13 mouse cellular contexts compared by ENCODE assay signal in genomic region chr13:93355279-93355587, GRCm38 (mm10). TPM values are rescaled to one million over a fixed set of nuclear protein-coding genes. Genes with fewer than 3 reads are reported as not detected.
DNase-seq lines count a peak whose midpoint lies in the region; ATAC-seq and TF ChIP-seq lines count a peak whose summit lies in the region.
"Had no signal": no experiment of that assay in that cellular context is flagged by ENCODE, and none has a peak within 500 bp of the region (broad histone marks: within the 10 kb centered on the region; RNA-seq: fewer than 3 reads in every experiment).

No protein-coding gene starts in this region.

- no peaks in the 10 kb centered on the region for H3K36me3 ChIP-seq in spleen, adult 2 months (ENCODE audit: control insufficient read depth, insufficient read depth, low read length)

- peak; percentile 17 for DNase-seq in embryo, embryonic 11 days
- DNase-seq in embryo, embryonic 10 days (ENCODE audit: low spot score), result no peak
- DNase-seq in spleen, adult 2 months (ENCODE audit: low read depth in 1 of 2, low spot score in 2 of 2), result no peak
- DNase-seq in spleen, postnatal 10 days (ENCODE audit: low spot score in 2 of 2), result no peak
- DNase-seq in cerebellum, postnatal 36 days, result no peak
- DNase-seq in spleen, postnatal 36 days (ENCODE audit: low spot score in 2 of 2), result no peak
- DNase-seq: right cerebral cortex, postnatal 25 days had no signal

- 10% methylated on average over 6 of the region's 6 CpGs for WGBS in spleen, adult 2 months

- no peak overlapping the region for H3K27ac ChIP-seq in spleen, adult 2 months (ENCODE audit: insufficient read depth, low read length)
- H3K27ac ChIP-seq: hindbrain, embryonic 10.5 days; left cerebral cortex, adult 2 months had no signal

- TF ChIP-seq CTCF in spleen, adult 2 months (IDR thresholded peaks at IDR 0.05; ENCODE audit: extremely low read depth, insufficient read depth, insufficient read length, insufficient replicate concordance), result no peak

- no peaks in the 10 kb centered on the region for H3K27me3 ChIP-seq in spleen, adult 2 months (ENCODE audit: control insufficient read depth, insufficient read depth, low read length)

- peak overlapping the region; percentile 38; the same call in 1 of the 2 replicates for H3K4me3 ChIP-seq in spleen, adult 2 months (ENCODE audit: extremely low read depth, insufficient read depth, insufficient read length)
- H3K4me3 ChIP-seq: erythroblast, embryonic 14.5 days; hindbrain, embryonic 10.5 days; left cerebral cortex, adult 2 months had no signal

- TF ChIP-seq POLR2A in spleen, adult 2 months (IDR thresholded peaks at IDR 0.05; ENCODE audit: low read depth, low read length), result no peak

- peak; percentile 93 for ATAC-seq in common myeloid progenitor, adult 5-6 weeks (replicated peaks; ENCODE audit: low read depth, poor library complexity, severe bottlenecking)
- peak; percentile 93 for ATAC-seq in megakaryocyte-erythroid progenitor cell, adult 5-6 weeks (replicated peaks; ENCODE audit: low FRiP score, low TSS enrichment, poor library complexity, severe bottlenecking)
- ATAC-seq: intestine, embryonic 16.5 days had no signal

- H3K4me1 ChIP-seq in spleen, adult 2 months (ENCODE audit: control insufficient read depth, insufficient read depth, insufficient read length), result peaks cover 2% of the 10 kb centered on the region; the same call in 1 of the 2 replicates
- H3K4me1 ChIP-seq: hindbrain, embryonic 10.5 days had no signal

RNA-seq across cellular contexts. Expression of gene Homer1, which starts 55.8 kb away (rescaled TPM):
- 0.86 and 2.0 TPM in 2 replicates for polyA plus RNA-seq in spleen, adult 2 months (2012; rRNA removed)
- total RNA-seq in common myeloid progenitor, adult 5-6 weeks (2017), result 7.6 and 9.3 TPM in 2 replicates
- total RNA-seq in megakaryocyte-erythroid progenitor cell, adult 5-6 weeks (2014; fragmentation: Nextera tagmentation), result 11.5 and 11.6 TPM in 2 replicates
- 14.1 and 21.1 TPM in 2 replicates for total RNA-seq in megakaryocyte-erythroid progenitor cell, adult 5-6 weeks (2017)
